Mouse (Mus musculus): ENCODE measurements around the gene Mccc2. TPM values are rescaled to one million over a fixed set of nuclear protein-coding genes. Genes with fewer than 3 reads are reported as not detected.

The Mccc2 gene
- total and polyA plus RNA-seq, 3 experiments: 4.4 to 7.4 (median 6.8) TPM

GRCm38 (mm10) chr13:99979406-99979805 is 36.0 kb downstream of the Mccc2 start:
- H3K27me3 ChIP-seq (ENCODE audit: insufficient read depth, low read length): no peaks in the 10 kb centered on the region
- TF ChIP-seq GATA1 (IDR thresholded peaks at IDR 0.05; ENCODE audit: borderline replicate concordance, low read length): no peak
- no peak for TF ChIP-seq TAL1 (conservative IDR thresholded peaks at IDR 0.05; ENCODE audit: low read depth, low read length)
- TF ChIP-seq CTCF (IDR thresholded peaks at IDR 0.05; ENCODE audit: low read depth, low read length): no peak
- no peak for TF ChIP-seq GATA2 (IDR thresholded peaks at IDR 0.05; ENCODE audit: borderline replicate concordance, low read depth, low read length)
- TF ChIP-seq POLR2AphosphoS5 (IDR thresholded peaks at IDR 0.05; ENCODE audit: insufficient replicate concordance, low read depth, low read length): no peak
- H3K4me3 ChIP-seq (ENCODE audit: low read depth, low read length): no peak overlapping the region
- DNase-seq (ENCODE audit: low spot score) (no peak), ATAC-seq (ENCODE audit: extremely low read depth, insufficient number of reproducible peaks, low FRiP score, poor library complexity, severe bottlenecking) (no peak)
- no peaks in the 10 kb centered on the region for H3K4me1 ChIP-seq (ENCODE audit: insufficient read depth, low read depth, low read length)
- no peaks in the 10 kb centered on the region for H3K9me3 ChIP-seq (replicated peaks)
- no peaks in the 10 kb centered on the region for H3K36me3 ChIP-seq (replicated peaks)

GRCm38 (mm10) chr13:99970089-99970488 is 45.4 kb downstream of the Mccc2 start:
- TF ChIP-seq GATA1 (IDR thresholded peaks at IDR 0.05; ENCODE audit: borderline replicate concordance, low read length): no peak
- no peak for TF ChIP-seq TAL1 (conservative IDR thresholded peaks at IDR 0.05; ENCODE audit: low read depth, low read length)
- no peak for TF ChIP-seq CTCF (IDR thresholded peaks at IDR 0.05; ENCODE audit: low read depth, low read length)
- no peak for TF ChIP-seq POLR2AphosphoS5 (IDR thresholded peaks at IDR 0.05; ENCODE audit: insufficient replicate concordance, low read depth, low read length)
- no peak for TF ChIP-seq GATA2 (IDR thresholded peaks at IDR 0.05; ENCODE audit: borderline replicate concordance, low read depth, low read length)
- Histone ChIP-seq H3K4me1 (ENCODE audit: insufficient read depth, low read depth, low read length) (no peaks in the 10 kb centered on the region), H3K27me3 (ENCODE audit: insufficient read depth, low read length) (no peaks in the 10 kb centered on the region), H3K4me3 (ENCODE audit: low read depth, low read length) (no peak overlapping the region), H3K9me3 (replicated peaks) (no peaks in the 10 kb centered on the region), H3K36me3 (replicated peaks) (no peaks in the 10 kb centered on the region)
- ATAC-seq (ENCODE audit: extremely low read depth, insufficient number of reproducible peaks, low FRiP score, poor library complexity, severe bottlenecking) (no peak), DNase-seq (ENCODE audit: low spot score) (no peak)

GRCm38 (mm10) chr13:99967013-99967678 is 48.3 kb downstream of the Mccc2 start:
- Histone ChIP-seq H3K9me3 (replicated peaks) (no peaks in the 10 kb centered on the region), H3K4me3 (ENCODE audit: low read depth, low read length) (no peak overlapping the region)
- TF ChIP-seq TAL1 (conservative IDR thresholded peaks at IDR 0.05; ENCODE audit: low read depth, low read length): no peak
- no peak for TF ChIP-seq POLR2AphosphoS5 (IDR thresholded peaks at IDR 0.05; ENCODE audit: insufficient replicate concordance, low read depth, low read length)
- TF ChIP-seq CTCF (IDR thresholded peaks at IDR 0.05; ENCODE audit: low read depth, low read length): no peak
- no peak for TF ChIP-seq GATA1 (IDR thresholded peaks at IDR 0.05; ENCODE audit: borderline replicate concordance, low read length)
- no peak for TF ChIP-seq GATA2 (IDR thresholded peaks at IDR 0.05; ENCODE audit: borderline replicate concordance, low read depth, low read length)

GRCm38 (mm10) chr13:99963814-99964213 is 51.6 kb downstream of the Mccc2 start:
- Histone ChIP-seq H3K9me3 (replicated peaks) (no peaks in the 10 kb centered on the region), H3K4me1 (ENCODE audit: insufficient read depth, low read depth, low read length) (no peaks in the 10 kb centered on the region), H3K27me3 (ENCODE audit: insufficient read depth, low read length) (no peaks in the 10 kb centered on the region), H3K36me3 (replicated peaks) (no peaks in the 10 kb centered on the region), H3K4me3 (ENCODE audit: low read depth, low read length) (no peak overlapping the region)
- ATAC-seq (ENCODE audit: extremely low read depth, insufficient number of reproducible peaks, low FRiP score, poor library complexity, severe bottlenecking) (no peak), DNase-seq (ENCODE audit: low spot score) (no peak)
- TF ChIP-seq GATA1 (IDR thresholded peaks at IDR 0.05; ENCODE audit: borderline replicate concordance, low read length) (no peak), CTCF (IDR thresholded peaks at IDR 0.05; ENCODE audit: low read depth, low read length) (no peak), POLR2AphosphoS5 (IDR thresholded peaks at IDR 0.05; ENCODE audit: insufficient replicate concordance, low read depth, low read length) (no peak)

More at GRCm38 (mm10) chr13:99967013-99967678, 48.3 kb downstream of the Mccc2 start:
- Histone ChIP-seq H3K27me3 (ENCODE audit: insufficient read depth, low read length) (no peaks in the 10 kb centered on the region), H3K4me1 (ENCODE audit: insufficient read depth, low read depth, low read length) (no peaks in the 10 kb centered on the region), H3K36me3 (replicated peaks) (no peaks in the 10 kb centered on the region)
- DNase-seq (ENCODE audit: low spot score): no peak
- no peak for ATAC-seq (ENCODE audit: extremely low read depth, insufficient number of reproducible peaks, low FRiP score, poor library complexity, severe bottlenecking)

GRCm38 (mm10) chr13:99961661-99962060 is 53.8 kb downstream of the Mccc2 start:
- H3K4me1 ChIP-seq (ENCODE audit: insufficient read depth, low read depth, low read length): no peaks in the 10 kb centered on the region
- no peaks in the 10 kb centered on the region for H3K9me3 ChIP-seq (replicated peaks)
- H3K4me3 ChIP-seq (ENCODE audit: low read depth, low read length): no peak overlapping the region
- TF ChIP-seq GATA2 (IDR thresholded peaks at IDR 0.05; ENCODE audit: borderline replicate concordance, low read depth, low read length) (no peak), POLR2AphosphoS5 (IDR thresholded peaks at IDR 0.05; ENCODE audit: insufficient replicate concordance, low read depth, low read length) (no peak), GATA1 (IDR thresholded peaks at IDR 0.05; ENCODE audit: borderline replicate concordance, low read length) (no peak), TAL1 (conservative IDR thresholded peaks at IDR 0.05; ENCODE audit: low read depth, low read length) (no peak), CTCF (IDR thresholded peaks at IDR 0.05; ENCODE audit: low read depth, low read length) (no peak)
- no peak for DNase-seq (ENCODE audit: low spot score)
- no peaks in the 10 kb centered on the region for H3K36me3 ChIP-seq (replicated peaks)
- no peak for ATAC-seq (ENCODE audit: extremely low read depth, insufficient number of reproducible peaks, low FRiP score, poor library complexity, severe bottlenecking)
- no peaks in the 10 kb centered on the region for H3K27me3 ChIP-seq (ENCODE audit: insufficient read depth, low read length)

- Histone ChIP-seq H3K4me3 (ENCODE audit: low read depth, low read length) (no peak overlapping the region), H3K27me3 (ENCODE audit: insufficient read depth, low read length) (0 out of 2 replicates have a peak, but pooled peaks cover 2% of the 10 kb centered on the region), H3K36me3 (replicated peaks) (no peaks in the 10 kb centered on the region), H3K9me3 (replicated peaks) (no peaks in the 10 kb centered on the region), H3K4me1 (ENCODE audit: insufficient read depth, low read depth, low read length) (no peaks in the 10 kb centered on the region)
- DNase-seq (ENCODE audit: low spot score) (no peak), ATAC-seq (ENCODE audit: extremely low read depth, insufficient number of reproducible peaks, low FRiP score, poor library complexity, severe bottlenecking) (no peak)
- no peak for TF ChIP-seq TAL1 (conservative IDR thresholded peaks at IDR 0.05; ENCODE audit: low read depth, low read length)
- no peak for TF ChIP-seq POLR2AphosphoS5 (IDR thresholded peaks at IDR 0.05; ENCODE audit: insufficient replicate concordance, low read depth, low read length)
- no peak for TF ChIP-seq GATA1 (IDR thresholded peaks at IDR 0.05; ENCODE audit: borderline replicate concordance, low read length)
- TF ChIP-seq CTCF (IDR thresholded peaks at IDR 0.05; ENCODE audit: low read depth, low read length): no peak
- no peak for TF ChIP-seq GATA2 (IDR thresholded peaks at IDR 0.05; ENCODE audit: borderline replicate concordance, low read depth, low read length)
These were observed 59.9 kb downstream of the Mccc2 start for GRCm38 (mm10) chr13:99955591-99955944.
